Mouse (Mus musculus): Measurements from ENCODE around the gene Cabp4.

Cabp4 gene

DNA sequence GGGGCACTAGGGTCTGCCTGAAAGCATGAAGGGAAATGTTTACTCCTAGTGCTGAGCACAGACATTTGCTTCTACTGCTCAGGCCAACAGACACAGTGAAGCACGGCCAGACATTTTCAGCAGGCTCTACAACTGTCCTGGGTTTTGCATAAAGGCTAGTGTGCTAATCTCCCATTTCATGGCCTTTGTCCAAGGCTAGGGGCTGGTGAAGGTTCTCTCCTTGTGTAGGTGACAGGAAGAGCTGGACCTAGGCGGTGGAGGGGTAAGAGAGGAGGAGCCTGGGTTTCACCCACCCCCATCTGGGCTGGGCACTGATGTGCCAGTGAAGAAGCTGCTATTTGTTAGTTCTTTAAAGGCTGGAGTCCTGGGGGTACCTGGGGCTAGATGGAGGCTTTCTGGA, 20.9 kb upstream of the Cabp4 start:
- DNase-seq (ENCODE audit: low read depth, low spot score) = no peak

DNA sequence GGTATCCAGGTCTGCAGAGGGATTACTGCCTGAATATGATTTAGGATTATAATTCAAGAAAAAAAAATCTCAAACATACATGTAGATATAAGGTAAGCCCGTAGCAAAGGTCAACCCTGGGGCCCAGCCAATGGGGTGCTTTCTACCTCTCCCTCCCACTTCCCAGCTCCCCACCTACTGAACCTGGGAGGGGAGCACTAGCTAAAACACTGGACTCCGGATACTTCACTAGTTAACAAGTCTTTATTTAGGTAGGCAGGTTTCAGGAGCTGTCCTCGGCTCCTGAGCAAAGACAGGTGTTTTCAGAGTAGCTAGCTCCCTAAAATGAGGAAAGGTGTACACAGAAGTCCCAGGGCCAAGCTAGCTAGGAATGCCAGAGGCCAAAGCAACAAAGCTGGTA, 20.3 kb upstream of the Cabp4 start:
- no peak for DNase-seq (ENCODE audit: low read depth, low spot score)

DNA sequence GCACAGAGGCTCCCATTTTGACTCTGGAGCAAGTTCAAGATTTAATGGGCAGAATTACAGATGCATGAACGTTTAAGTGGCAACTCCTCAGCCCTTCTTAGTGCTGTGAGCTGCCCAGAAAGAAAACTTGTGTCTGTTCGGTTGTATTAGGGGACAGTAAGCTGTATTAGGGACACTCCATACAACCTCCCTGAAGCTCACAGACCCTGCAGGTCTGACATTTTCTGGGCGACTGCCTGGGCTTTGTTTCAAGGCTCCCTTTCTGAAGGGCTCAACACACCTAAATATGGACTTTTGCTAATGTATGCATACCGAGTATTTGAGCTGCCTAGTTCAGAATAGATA, 19.7 kb upstream of the Cabp4 start:
- DNase-seq (ENCODE audit: low read depth, low spot score) = no peak

DNA sequence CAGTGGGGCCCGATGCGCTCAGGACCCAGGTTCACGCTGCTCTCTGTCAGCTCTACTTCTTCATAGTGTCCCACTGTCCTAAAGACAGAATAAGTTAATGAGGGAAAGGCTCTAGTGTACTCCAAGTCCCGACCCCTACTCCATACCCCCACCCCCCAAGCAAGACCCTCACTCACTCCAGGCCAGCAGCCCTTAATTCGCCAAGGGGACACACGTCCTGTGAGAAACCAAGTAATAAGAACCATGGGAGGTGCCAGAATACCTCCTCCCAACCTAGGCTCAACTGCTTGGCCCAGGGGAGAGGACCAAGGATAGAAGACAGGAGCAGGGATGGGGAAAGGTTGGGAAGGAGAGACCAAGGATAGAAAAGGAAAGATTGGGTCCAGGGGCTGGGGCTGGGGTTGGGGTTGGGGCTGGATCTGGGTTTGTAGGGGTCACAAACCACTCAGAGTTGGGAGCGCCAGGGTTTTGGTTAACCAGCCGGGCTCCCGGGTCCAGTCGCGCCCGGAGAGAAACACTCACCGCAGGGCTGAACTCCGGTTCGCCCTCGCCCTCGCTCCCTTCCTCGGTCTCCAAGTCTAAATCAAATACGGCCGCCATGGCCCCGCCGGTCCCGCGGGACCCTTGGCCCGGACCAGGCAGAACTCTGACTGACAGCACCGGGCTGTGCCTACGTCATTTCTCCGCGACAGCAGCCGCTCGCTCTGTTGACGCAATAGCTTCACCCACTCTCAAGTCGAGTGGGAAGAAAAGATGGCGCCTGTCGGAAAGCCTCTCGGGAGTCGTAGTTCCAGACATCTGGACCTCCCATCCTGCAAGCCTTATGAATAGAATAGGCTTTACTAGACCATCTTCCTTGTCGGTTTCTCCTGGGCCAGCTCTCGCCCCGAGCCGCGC, 19.1 kb upstream of the Cabp4 start, which contains the start of gene Rps6kb2:
Rps6kb2 (minus strand) TSS at position 709 of the 897 bp plus-strand sequence.
- DNase-seq (ENCODE audit: low read depth, low spot score) = peak; percentile 98

DNA sequence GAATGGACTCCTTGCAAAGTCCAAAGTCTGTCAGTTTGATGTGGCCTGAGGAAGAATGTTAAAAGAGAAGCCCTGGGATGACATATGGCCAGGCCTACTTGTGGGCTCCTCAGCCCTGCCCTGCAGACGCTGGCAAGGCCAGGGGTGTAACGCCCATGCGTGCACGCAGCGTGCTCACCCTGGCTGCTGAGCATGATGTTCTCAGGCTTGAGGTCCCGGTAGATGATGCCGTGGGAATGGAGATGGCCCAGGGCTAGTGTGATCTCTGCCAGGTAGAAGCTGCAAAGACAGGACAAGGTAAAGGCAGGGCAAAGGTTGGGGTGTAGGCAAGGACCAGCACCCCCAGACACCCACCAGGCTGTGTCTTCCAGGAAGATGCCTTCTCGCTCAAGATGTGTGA, 15.2 kb upstream of the Cabp4 start:
- DNase-seq (ENCODE audit: low read depth, low spot score) = no peak

DNA sequence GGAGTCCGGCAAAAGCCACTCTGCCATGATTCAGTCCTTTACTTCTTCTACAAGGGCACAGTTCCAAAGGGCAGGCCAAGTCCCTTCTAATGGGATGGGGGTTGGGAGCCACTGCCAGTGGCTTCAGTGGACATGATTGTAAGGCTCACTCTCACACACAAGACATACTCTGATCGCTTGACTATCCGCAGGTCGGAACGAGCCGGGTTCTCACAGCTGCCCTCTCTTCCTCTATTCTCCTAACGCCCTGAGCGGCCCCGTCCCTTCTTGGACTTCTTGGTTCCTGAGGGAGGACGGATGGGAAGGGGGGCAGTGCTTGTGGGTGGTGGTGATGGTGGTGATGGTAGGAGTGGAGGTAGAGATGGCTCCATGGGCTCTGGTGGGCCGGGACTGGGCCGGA, 12.9 kb upstream of the Cabp4 start:
- DNase-seq (ENCODE audit: low read depth, low spot score) = no peak

DNA sequence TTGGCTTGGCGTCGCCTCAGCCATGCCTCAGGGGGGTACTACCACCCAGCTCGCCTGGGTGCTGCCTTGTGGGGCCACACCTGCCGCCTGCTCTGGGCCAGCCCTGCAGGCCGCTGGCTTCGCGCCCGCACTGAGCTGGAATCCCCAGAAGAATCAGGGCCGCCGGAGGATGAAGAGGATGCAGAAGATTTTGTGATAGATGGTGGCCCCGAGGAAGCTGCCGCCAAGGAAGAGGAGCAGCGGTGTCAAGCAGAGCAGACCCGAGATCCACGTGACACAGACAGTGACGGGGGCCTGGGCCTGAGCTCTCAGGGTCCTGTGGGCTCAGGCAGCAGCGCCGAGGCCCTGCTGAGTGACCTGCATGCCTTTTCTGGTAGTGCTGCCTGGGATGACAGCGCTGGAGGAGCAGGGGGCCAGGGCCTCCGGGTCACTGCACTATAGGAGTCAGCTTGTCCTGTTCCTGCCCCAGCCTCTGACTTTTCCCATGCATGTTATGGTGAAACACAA, 12.3 kb upstream of the Cabp4 start:
- no peak for DNase-seq (ENCODE audit: low read depth, low spot score)

DNA sequence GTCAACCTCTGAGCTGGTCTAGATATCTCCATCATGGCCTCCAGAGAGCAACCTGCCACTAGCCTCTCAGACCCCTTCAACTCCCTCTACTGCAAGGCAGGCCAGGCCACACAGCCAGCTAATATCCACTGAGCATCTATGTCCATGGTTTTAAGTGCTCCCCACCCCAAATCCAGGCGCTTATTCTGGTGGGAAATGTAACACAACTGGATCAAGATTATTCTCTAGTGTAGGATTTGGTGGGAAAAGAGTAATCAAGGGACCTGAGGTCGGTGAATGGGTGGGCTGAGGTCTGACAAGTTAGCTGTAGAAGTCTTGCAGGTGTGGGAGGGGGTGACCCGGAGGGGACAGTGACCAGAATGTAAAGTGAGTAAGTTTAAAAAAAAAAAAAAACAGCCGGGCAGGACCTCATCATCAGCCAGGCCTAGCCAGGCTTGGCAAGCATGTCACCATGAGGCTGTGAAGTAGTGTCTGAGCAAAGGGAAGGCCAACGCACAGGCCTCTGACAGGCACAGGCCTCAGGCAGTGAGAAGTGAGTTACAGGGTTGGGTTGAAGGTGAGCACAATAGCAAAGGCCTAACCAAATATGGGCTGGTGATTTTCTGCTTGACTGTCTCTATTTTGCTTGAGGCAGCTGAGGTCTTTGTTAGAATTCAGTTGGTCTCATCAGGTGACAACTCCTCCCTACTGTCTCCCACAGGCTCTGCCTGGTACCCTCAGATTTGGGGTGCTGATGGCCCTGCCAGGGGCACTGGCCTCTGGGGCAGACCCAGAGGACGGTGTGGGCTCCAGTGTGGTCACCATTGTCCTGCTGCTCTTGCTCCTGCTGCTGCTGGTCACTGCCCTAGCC, 11.6 kb upstream of the Cabp4 start:
- no peak for DNase-seq (ENCODE audit: low read depth, low spot score)

DNA sequence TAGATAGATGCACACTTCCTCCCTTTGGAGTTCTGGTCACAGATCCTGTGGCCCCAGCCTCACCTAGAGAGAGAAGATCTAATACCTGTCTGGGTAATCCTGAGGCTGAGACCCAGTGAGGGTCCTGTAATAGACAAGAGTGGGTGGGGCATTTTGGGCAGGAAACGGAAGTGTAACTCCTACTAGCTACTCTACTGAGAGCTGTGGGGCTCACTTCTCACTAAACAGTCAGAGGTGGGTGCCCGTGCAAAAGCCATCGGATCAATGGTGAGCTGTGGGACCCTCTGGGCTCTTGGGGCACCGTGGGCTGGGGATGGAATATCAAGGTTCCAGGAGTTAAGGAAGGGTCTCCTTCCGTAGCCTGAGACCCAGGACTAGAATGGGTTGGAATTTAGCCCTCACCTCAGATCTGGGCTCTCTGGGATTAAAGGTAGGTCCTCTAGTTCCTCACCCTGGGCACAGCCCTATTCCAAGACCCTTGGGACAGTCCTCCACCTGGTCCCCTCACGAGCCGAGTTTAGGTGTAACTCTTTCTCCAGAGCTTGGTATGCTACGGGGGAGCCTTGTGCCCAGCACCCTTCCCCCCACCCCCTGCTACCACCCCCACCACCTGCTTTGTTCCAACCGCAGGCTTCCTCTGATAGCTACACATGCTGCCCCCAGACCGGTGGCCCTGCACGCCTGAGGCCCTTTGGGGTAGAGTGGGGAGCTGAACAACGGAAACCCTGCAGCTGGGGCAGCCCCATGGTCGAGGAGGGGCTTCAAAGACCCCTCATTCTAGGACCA, 10.8 kb upstream of the Cabp4 start:
- DNase-seq (ENCODE audit: low read depth, low spot score) = no peak

DNA sequence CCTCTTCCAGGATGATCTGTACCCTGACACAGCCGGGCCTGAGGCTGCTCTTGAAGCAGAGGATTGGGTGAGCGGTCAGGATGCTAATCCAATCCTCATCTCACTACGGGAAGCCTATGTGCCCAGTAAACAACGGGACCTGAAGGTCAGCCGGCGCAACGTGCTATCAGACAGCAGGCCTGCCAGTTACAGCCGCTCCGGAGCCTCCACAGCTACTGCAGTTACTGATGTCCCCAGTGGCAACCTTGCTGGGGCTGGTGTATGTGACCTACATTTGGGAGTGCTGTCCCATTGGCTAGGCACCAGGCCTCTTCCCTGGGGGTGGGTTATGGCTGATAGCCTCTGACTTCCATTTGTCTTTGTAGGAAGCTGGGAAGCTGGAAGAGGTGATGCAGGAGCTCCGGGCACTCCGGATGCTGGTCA, 9.4 kb upstream of the Cabp4 start, which contains the start of gene Ptprcap:
Ptprcap (plus strand) TSS at position 373 of the 423 bp plus-strand sequence.
- no peak for DNase-seq (ENCODE audit: low read depth, low spot score)

DNA sequence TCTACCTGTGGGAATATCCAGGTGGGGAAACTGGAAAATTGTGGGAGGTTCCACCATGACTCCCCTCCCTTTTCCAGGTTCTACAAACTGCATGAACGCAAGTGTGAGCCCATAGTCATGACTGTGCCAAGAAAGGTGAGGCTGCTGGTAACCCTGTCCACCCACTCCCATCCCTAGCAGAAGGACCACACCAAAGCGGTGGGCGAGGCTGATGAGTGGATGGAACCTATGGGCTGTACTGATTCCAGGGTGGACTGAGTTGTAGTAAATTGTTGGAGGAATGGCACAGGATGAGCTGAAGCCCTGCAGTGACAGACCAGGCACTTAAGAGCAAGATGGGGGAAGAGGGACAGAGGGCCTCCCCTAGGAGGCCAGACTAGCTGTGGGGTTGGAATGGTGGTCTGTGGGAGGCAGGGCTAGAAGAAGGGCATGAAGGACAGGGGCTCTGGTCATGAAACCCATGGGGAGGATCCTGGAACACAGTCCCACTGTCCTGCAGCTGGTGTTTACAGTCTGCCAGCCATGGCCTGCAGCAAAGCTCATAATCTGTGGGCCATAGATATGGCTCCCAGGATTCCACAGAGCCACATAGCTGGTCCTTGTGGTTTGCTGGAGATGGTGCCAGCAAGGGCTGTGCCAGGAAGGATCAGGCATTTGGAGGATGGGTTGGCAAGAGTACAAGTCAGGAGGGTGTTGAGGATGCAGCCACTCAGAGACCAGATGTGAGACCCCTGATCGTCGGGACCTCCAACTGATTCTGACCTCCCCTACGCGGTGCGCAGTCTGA, 8.8 kb upstream of the Cabp4 start:
- no peak for DNase-seq (ENCODE audit: low read depth, low spot score)

DNA sequence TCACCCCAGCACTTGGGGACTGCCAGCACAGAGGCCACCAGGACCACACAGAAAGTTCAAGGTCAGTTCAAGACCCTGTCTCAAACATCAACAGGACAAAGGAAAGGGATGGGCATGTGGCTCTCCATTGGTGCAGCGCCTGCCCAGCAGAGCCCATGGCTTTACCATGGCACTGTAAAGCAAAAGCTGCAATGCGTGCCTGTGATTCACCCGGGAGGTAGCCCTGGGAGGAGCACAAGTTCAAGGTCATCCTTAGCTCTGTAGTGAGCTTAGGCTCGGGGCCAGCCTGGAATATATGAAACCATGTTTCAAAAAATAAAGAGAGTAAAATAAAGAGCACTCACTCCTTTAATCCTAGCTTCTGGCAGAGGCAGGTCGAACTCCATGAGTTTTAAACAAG, 8.1 kb upstream of the Cabp4 start:
- no peak for DNase-seq (ENCODE audit: low read depth, low spot score)

DNA sequence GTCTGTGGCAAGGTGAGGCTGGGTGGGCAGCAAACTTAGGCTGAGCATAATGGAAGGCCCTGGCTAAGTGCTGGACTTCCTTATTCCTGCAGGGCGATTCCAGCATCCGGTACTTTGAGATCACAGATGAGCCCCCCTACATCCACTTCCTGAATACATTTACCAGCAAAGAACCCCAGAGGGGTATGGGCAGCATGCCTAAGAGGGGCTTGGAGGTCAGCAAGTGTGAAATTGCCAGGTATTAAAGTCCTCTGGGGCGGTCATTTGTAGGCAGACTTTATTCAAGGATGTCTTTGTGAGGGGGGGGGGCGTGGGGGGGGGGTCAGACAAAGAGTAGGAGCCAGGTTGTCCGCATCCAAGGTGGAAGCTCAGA, 7.6 kb upstream of the Cabp4 start:
- DNase-seq (ENCODE audit: low read depth, low spot score) = no peak

DNA sequence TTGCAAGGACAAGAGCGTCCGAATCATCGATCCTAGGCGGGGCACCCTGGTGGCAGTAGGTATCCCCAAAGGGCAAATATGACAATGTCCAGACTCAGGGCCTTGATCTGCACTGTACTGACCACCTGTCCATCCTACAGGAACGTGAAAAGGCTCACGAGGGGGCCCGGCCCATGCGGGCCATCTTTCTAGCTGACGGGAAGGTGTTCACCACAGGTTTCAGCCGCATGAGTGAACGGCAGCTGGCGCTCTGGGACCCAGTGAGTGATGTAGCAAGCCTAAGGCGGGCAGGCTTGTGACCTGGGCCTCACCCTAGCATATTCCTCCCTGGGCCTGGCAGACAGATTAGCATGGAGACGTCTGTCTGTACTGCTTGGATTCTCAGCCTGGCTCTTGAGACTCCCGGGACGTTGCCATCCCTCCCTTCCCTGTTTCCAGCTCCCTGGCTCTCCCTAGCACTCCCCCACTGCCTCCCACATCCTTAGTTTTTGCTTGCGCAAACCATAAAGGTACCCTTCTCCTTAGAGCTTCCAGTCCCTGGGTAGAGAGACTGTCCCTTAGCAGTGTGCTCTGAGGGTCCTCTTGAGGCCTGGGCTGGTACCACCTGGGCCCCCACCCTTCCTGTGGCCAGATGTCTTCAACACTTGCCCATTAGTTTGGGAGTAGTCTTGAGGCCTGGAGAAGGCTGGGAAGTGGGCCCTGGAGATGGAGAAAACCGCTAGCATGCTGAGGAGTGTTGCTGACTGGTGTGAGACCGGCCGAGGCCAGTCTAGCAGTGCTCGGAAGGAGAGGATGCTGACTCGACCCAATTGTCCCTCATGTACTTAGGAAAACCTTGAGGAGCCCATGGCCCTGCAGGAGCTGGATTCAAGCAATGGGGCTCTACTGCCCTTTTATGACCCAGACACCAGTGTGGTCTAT, 7.0 kb upstream of the Cabp4 start:
- no peak for DNase-seq (ENCODE audit: low read depth, low spot score)

DNA sequence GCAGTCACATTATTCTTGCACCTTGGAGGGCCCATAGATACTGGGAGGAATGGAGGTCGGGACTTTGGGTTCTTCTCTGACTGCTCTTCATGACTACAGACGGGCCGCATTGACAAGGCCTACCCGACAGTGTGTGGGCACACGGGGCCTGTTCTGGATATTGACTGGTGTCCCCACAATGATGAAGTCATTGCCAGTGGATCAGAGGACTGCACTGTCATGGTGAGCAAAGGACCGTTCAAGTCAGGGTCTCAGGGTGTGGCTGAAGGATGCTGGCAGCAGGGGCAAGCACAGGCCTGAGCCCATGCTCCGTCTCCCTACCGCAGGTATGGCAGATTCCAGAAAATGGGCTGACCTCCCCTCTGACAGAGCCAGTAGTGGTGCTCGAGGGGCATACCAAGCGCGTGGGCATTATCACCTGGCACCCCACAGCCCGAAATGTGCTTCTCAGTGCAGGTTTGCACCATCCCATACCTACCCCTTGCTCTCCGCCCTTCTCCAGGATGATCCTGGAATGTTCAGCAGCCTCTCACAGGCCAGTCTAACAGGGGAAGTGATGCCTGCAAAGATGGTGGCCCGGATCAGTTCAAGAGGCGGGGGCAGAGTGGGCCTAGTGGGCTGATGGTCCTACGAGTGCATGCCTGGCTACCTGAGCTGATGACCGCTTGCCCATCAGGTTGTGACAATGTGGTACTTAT, 6.1 kb upstream of the Cabp4 start:
- DNase-seq (ENCODE audit: low read depth, low spot score) = no peak

DNA sequence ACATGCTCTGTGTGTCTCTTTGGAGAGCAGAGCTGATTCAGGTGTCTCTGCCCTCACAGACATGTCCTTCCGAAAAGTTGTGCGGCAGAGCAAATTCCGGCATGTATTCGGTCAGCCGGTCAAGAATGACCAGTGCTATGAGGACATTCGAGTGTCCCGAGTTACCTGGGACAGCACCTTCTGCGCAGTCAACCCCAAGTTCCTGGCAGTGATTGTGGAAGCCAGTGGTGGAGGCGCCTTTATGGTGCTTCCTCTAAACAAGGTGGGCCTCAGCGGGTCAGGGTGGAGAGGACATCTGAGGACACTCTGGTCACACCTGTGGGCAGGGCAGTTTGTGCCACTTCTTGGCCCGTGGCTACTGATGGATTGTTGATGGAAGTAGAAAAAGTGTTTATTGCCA, 5.5 kb upstream of the Cabp4 start:
- DNase-seq (ENCODE audit: low read depth, low spot score) = no peak

DNA sequence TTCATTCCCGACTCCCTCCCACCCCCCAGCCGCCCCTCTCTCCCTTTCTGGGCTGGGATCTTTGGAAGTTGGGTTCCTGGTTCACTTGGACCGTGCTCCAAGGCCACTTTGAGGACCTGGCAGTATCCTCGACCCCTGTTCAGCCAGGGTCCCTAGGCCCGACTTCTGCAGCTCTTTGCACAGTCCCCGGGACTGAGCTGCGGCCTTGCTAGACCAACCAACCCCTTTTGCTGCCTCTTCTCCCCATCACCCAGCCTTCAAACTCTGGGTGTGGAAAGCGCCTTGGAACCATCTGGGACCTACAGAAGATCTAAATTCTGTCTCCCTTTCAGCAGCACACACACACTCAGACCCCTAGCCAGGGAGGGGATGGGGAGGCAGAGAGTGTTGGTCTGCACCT, 5.0 kb upstream of the Cabp4 start:
- DNase-seq (ENCODE audit: low read depth, low spot score) = no peak

DNA sequence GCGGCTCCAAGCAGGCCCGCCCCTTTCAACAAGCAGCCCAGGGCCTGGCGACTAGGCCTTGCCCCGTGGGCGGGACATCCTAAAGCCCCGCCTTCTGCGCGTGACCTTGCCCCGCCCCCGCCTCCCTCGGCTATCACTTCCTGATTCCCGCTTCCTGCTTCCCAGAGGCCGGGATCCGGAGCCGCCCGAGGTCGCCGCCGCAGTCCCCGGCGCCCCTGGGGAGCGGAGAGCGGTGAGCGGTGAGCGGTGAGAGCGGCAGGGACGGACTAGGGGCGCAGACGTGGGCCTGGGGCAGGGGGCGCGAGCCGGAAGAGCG, 4.6 kb upstream of the Cabp4 start, which contains the start of gene Coro1b:
Coro1b (plus strand) TSS at position 129 of the 316 bp plus-strand sequence.
- DNase-seq (ENCODE audit: low read depth, low spot score) = peak; percentile 85

DNA sequence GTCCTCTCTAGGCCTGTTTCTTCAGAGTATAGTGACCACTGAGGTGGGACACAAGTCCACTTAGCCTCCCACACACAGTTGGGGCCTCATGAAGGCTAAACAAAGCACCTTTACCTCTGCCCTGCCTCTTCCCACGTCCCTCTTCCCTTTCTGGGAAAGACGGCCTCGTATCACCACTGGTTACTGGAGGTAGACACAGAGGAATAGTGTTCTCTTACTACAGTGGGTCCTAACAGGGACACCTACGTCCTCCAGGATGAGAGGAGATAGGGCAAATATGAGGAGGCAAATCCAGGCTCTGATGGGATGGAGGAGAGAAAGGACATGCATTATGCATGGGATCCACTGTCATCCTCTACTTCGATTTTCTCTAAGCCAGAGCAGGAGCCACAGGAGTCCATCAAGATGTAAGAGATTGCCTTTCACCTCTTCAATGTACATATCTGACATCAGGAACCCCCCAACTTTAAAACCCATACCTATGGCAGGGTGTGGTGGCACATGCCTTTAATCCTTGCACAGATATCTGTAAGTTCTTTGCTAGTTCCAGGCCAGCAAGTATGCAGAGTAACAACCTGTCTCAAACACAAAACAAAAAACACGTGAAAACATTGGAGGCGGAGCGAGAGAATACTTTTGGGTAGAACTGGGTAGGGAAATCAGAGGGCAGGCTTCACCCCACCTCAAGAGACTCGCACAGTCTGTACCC, 4.1 kb upstream of the Cabp4 start:
- no peak for DNase-seq (ENCODE audit: low read depth, low spot score)

Measured in telencephalon, adult 2 months (tissue).